Mouse (Mus musculus): ENCODE data around the gene Efna4. TPM values are rescaled to one million over a fixed set of nuclear protein-coding genes. Genes with fewer than 3 reads are reported as not detected.

The Efna4 gene
- polyA plus RNA-seq, 1 experiment from 2014 or later, result 9.3 TPM

DNA sequence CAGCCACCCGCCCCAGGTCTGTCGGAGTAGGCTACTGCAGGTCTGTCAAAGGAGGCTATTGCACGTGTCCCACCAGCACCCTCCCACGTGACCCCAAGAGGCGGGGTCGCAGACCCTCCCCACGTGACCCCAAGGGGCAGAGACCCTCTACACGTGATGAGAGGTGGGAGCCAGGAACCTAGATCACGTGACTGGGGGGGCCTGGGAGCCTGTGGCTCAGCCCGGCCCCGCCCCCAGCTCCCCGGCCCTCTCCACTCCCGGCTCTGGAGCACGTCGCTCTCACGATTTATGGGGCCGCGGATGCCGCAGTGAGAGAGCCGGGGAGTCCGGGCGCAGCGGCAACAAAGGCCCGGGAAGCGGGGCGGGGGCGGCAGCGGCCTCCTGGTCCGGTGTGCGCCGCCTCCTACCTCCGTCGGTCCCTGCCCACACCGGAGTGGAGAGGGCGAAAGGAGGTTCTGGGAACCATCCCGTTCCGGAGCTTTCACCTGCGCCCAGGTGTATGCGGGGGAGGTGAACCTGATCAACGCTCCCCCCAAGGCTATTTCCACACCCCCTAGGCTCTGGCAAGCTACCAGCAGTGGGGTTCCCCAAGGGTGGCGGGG is 17.1 kb downstream of the Efna4 start:
- Histone ChIP-seq H3K27ac (ENCODE audit: low read depth, low read length) (no peak overlapping the region), H3K4me1 (ENCODE audit: control insufficient read depth, insufficient read depth, low read length) (peaks cover 45% of the 10 kb centered on the region), H3K9ac (ENCODE audit: low read depth, low read length) (peak overlapping the region; percentile 62; the same call in 1 of the 2 replicates), H3K4me3 (ENCODE audit: low read depth, low read length) (peak overlapping the region; percentile 66), H3K27me3 (ENCODE audit: control insufficient read depth, insufficient read depth, low read length) (peaks cover 72% of the 10 kb centered on the region), H3K4me2 (peak overlapping the region; percentile 92), H3K36me3 (ENCODE audit: control insufficient read depth, insufficient read depth, low read length) (no peaks in the 10 kb centered on the region), H3K9me3 (replicated peaks; ENCODE audit: control insufficient read depth, low read length) (no peaks in the 10 kb centered on the region)
- WGBS (ENCODE audit: insufficient replicate concordance), result under 1% methylated on average over 37 of the region's 41 CpGs
- 0 out of 2 replicates have a peak, but pooled peaks have one; percentile 31 for ATAC-seq (replicated peaks; ENCODE audit: insufficient number of reproducible peaks, low FRiP score, low TSS enrichment)

- Histone ChIP-seq H3K27me3 (ENCODE audit: control insufficient read depth, insufficient read depth, low read length) (peaks cover 72% of the 10 kb centered on the region), H3K9ac (ENCODE audit: low read depth, low read length) (peak overlapping the region; percentile 58; the same call in 1 of the 2 replicates), H3K9me3 (replicated peaks; ENCODE audit: control insufficient read depth, low read length) (no peaks in the 10 kb centered on the region), H3K4me2 (peak overlapping the region; percentile 92), H3K4me1 (ENCODE audit: control insufficient read depth, insufficient read depth, low read length) (peaks cover 53% of the 10 kb centered on the region), H3K4me3 (ENCODE audit: low read depth, low read length) (peak overlapping the region; percentile 66), H3K36me3 (ENCODE audit: control insufficient read depth, insufficient read depth, low read length) (no peaks in the 10 kb centered on the region), H3K27ac (ENCODE audit: low read depth, low read length) (no peak overlapping the region)
- 4% methylated on average over 57 of the region's 58 CpGs for WGBS (ENCODE audit: insufficient replicate concordance)
- ATAC-seq (replicated peaks; ENCODE audit: insufficient number of reproducible peaks, low FRiP score, low TSS enrichment), result no peak
These were observed 18.1 kb downstream of the Efna4 start for GRCm38 (mm10) chr3:89319591-89320350.

- peak overlapping the region; percentile 58; the same call in 1 of the 2 replicates for H3K9ac ChIP-seq (ENCODE audit: low read depth, low read length)
- WGBS (ENCODE audit: insufficient replicate concordance), result 8% methylated on average over 21 of the region's 21 CpGs
- no peaks in the 10 kb centered on the region for H3K36me3 ChIP-seq (ENCODE audit: control insufficient read depth, insufficient read depth, low read length)
- peak overlapping the region; percentile 66 for H3K4me3 ChIP-seq (ENCODE audit: low read depth, low read length)
- peak overlapping the region; percentile 92 for H3K4me2 ChIP-seq
- H3K27me3 ChIP-seq (ENCODE audit: control insufficient read depth, insufficient read depth, low read length), result peaks cover 72% of the 10 kb centered on the region
- no peak for ATAC-seq (replicated peaks; ENCODE audit: insufficient number of reproducible peaks, low FRiP score, low TSS enrichment)
- no peak overlapping the region for H3K27ac ChIP-seq (ENCODE audit: low read depth, low read length)
- no peaks in the 10 kb centered on the region for H3K9me3 ChIP-seq (replicated peaks; ENCODE audit: control insufficient read depth, low read length)
- peaks cover 53% of the 10 kb centered on the region for H3K4me1 ChIP-seq (ENCODE audit: control insufficient read depth, insufficient read depth, low read length)
These were observed 18.7 kb downstream of the Efna4 start for GRCm38 (mm10) chr3:89318971-89319590.

GRCm38 (mm10) chr3:89318316-89318715 is 19.5 kb downstream of the Efna4 start:
- H3K4me3 ChIP-seq (ENCODE audit: low read depth, low read length), result no peak overlapping the region
- WGBS (ENCODE audit: insufficient replicate concordance), result 68% methylated on average over 8 of the region's 8 CpGs
- H3K4me2 ChIP-seq, result no peak overlapping the region
- H3K9ac ChIP-seq (ENCODE audit: low read depth, low read length), result no peak overlapping the region
- no peak overlapping the region for H3K27ac ChIP-seq (ENCODE audit: low read depth, low read length)
- no peaks in the 10 kb centered on the region for H3K9me3 ChIP-seq (replicated peaks; ENCODE audit: control insufficient read depth, low read length)
- no peaks in the 10 kb centered on the region for H3K36me3 ChIP-seq (ENCODE audit: control insufficient read depth, insufficient read depth, low read length)
- H3K27me3 ChIP-seq (ENCODE audit: control insufficient read depth, insufficient read depth, low read length), result peaks cover 68% of the 10 kb centered on the region
- no peak for ATAC-seq (replicated peaks; ENCODE audit: insufficient number of reproducible peaks, low FRiP score, low TSS enrichment)
- H3K4me1 ChIP-seq (ENCODE audit: control insufficient read depth, insufficient read depth, low read length), result peaks cover 53% of the 10 kb centered on the region

- H3K4me2 ChIP-seq, result 0 out of 2 replicates have a peak overlapping the region, but pooled peaks have one; percentile 19
- H3K4me1 ChIP-seq (ENCODE audit: control insufficient read depth, insufficient read depth, low read length), result peaks cover 48% of the 10 kb centered on the region
- no peak overlapping the region for H3K27ac ChIP-seq (ENCODE audit: low read depth, low read length)
- no peak overlapping the region for H3K9ac ChIP-seq (ENCODE audit: low read depth, low read length)
- no peaks in the 10 kb centered on the region for H3K9me3 ChIP-seq (replicated peaks; ENCODE audit: control insufficient read depth, low read length)
- no peaks in the 10 kb centered on the region for H3K36me3 ChIP-seq (ENCODE audit: control insufficient read depth, insufficient read depth, low read length)
- H3K4me3 ChIP-seq (ENCODE audit: low read depth, low read length), result no peak overlapping the region
- WGBS (ENCODE audit: insufficient replicate concordance), result 57% methylated on average over 6 of the region's 6 CpGs
- peaks cover 58% of the 10 kb centered on the region for H3K27me3 ChIP-seq (ENCODE audit: control insufficient read depth, insufficient read depth, low read length)
- no peak for ATAC-seq (replicated peaks; ENCODE audit: insufficient number of reproducible peaks, low FRiP score, low TSS enrichment)
These were observed 20.6 kb downstream of the Efna4 start for GRCm38 (mm10) chr3:89317246-89317645.

DNA sequence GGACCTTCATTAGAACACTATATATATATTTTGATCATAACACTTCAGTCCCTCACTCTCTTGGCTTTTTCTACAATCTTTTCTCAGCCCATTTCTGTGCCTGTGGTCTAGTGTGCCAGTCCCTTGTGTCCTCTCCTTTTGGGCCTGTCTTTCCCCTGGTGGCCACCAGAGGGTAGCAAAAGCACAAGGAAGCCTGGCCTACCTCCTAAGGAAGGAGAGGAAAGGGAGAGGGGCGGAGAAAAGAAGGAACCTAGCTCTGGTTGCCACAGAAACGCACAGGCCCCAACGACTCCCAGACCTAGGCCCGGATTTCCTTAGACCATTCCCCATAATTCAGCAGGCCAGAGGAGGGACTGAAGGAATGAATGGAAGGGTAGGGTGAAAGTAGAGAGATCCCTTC is 21.0 kb downstream of the Efna4 start:
- H3K36me3 ChIP-seq (ENCODE audit: control insufficient read depth, insufficient read depth, low read length), result no peaks in the 10 kb centered on the region
- H3K9ac ChIP-seq (ENCODE audit: low read depth, low read length), result no peak overlapping the region
- H3K4me3 ChIP-seq (ENCODE audit: low read depth, low read length), result no peak overlapping the region
- WGBS (ENCODE audit: insufficient replicate concordance), result 2% methylated on average over 4 of the region's 4 CpGs
- no peak for ATAC-seq (replicated peaks; ENCODE audit: insufficient number of reproducible peaks, low FRiP score, low TSS enrichment)
- H3K27me3 ChIP-seq (ENCODE audit: control insufficient read depth, insufficient read depth, low read length), result peaks cover 53% of the 10 kb centered on the region
- peak overlapping the region; percentile 19; the same call in 1 of the 2 replicates for H3K4me2 ChIP-seq
- peaks cover 45% of the 10 kb centered on the region for H3K4me1 ChIP-seq (ENCODE audit: control insufficient read depth, insufficient read depth, low read length)
- H3K27ac ChIP-seq (ENCODE audit: low read depth, low read length), result no peak overlapping the region
- no peaks in the 10 kb centered on the region for H3K9me3 ChIP-seq (replicated peaks; ENCODE audit: control insufficient read depth, low read length)

- no peak overlapping the region for H3K27ac ChIP-seq (ENCODE audit: low read depth, low read length)
- 20% methylated on average over 40 of the region's 40 CpGs for WGBS (ENCODE audit: insufficient replicate concordance)
- peak overlapping the region; percentile 72 for H3K4me2 ChIP-seq
- no peaks in the 10 kb centered on the region for H3K9me3 ChIP-seq (replicated peaks; ENCODE audit: control insufficient read depth, low read length)
- peak overlapping the region; percentile 39 for H3K4me3 ChIP-seq (ENCODE audit: low read depth, low read length)
- H3K4me1 ChIP-seq (ENCODE audit: control insufficient read depth, insufficient read depth, low read length), result peaks cover 38% of the 10 kb centered on the region
- peaks cover 47% of the 10 kb centered on the region for H3K27me3 ChIP-seq (ENCODE audit: control insufficient read depth, insufficient read depth, low read length)
- H3K36me3 ChIP-seq (ENCODE audit: control insufficient read depth, insufficient read depth, low read length), result no peaks in the 10 kb centered on the region
- H3K9ac ChIP-seq (ENCODE audit: low read depth, low read length), result peak overlapping the region; percentile 28; the same call in 1 of the 2 replicates
- ATAC-seq (replicated peaks; ENCODE audit: insufficient number of reproducible peaks, low FRiP score, low TSS enrichment), result no peak
These were observed 21.6 kb downstream of the Efna4 start for GRCm38 (mm10) chr3:89315930-89316831.
